Mouse (Mus musculus): Measurements from ENCODE around the gene Alg11. TPM values are rescaled to one million over a fixed set of nuclear protein-coding genes. Genes with fewer than 3 reads are reported as not detected.

Gene Alg11
- polyA plus RNA-seq, 1 experiment = 3.5 TPM

DNA sequence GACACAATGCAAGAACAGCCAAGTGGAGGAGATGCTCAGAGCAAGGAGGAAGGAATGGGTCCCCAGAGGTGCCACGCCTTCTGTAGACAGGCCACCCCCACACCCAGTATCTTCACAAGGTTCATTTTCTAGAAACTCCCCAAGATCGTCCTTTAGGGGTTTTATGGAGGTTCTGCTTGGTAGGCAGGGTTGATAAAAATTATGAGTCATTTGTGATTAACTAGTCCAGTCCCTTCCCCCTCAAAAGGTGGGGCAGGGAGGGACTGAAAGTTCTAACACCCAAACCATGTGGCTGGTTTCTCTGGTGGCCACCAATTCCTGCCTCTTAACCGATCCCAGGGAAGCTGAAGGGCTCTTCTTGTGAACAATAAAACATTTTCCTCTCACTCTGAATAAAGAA is 3.7 kb upstream of the Alg11 start:
- TF ChIP-seq USF1 (IDR thresholded peaks at IDR 0.05; ENCODE audit: low read depth) = no peak
- no peak for TF ChIP-seq TCF12 (IDR thresholded peaks at IDR 0.05; ENCODE audit: insufficient read depth, poor library complexity, severe bottlenecking)
- no peak for TF ChIP-seq E2F4 (IDR thresholded peaks at IDR 0.05; ENCODE audit: insufficient read depth)
- no peak for TF ChIP-seq CEBPB (IDR thresholded peaks at IDR 0.05; ENCODE audit: insufficient read depth, poor library complexity, severe bottlenecking)
- TF ChIP-seq TCF3 (IDR thresholded peaks at IDR 0.05; ENCODE audit: insufficient read length, low read depth) = no peak
- TF ChIP-seq MYOG (IDR thresholded peaks at IDR 0.05; ENCODE audit: control insufficient read depth in 1 of 3, insufficient read depth in 1 of 3, insufficient read length in 2 of 3, low read depth in 2 of 3) = no peak
- H3K4me2 ChIP-seq (ENCODE audit: low read depth) = no peak overlapping the region
- H3ac ChIP-seq (ENCODE audit: control insufficient read depth, insufficient read length) = no peak overlapping the region
- H3K4me3 ChIP-seq = no peak overlapping the region
- no peaks in the 10 kb centered on the region for H3K36me3 ChIP-seq (ENCODE audit: control insufficient read depth, insufficient read depth)
- peaks cover 20% of the 10 kb centered on the region for H3K27me3 ChIP-seq (ENCODE audit: control insufficient read depth, insufficient read depth, insufficient read length)
- peaks cover 10% of the 10 kb centered on the region for H3K79me2 ChIP-seq (ENCODE audit: control insufficient read depth, insufficient read depth)

DNA sequence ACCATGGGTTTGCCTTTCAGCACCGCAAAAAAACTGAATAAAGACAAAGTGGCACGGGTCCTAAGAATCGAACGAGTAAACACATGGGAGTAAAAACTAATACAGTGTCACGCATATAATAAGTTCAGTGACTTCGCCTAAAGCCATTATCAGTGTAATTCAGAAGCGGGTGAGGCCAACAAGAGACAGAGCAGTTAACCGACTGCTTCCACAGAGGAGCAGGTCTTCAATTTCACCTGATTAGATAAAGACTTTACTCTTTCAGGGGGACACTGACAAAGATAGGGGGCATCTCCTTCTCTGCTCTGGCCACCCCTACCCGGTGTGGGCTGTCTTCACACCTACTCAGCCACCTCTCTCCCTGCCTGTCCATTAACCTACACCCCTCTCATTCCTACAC is 2.2 kb upstream of the Alg11 start:
- Histone ChIP-seq H3K4me2 (ENCODE audit: low read depth) (no peak overlapping the region), H3K79me2 (ENCODE audit: control insufficient read depth, insufficient read depth) (peaks cover 22% of the 10 kb centered on the region), H3ac (ENCODE audit: control insufficient read depth, insufficient read length) (no peak overlapping the region), H3K4me3 (no peak overlapping the region), H3K36me3 (ENCODE audit: control insufficient read depth, insufficient read depth) (peaks cover 1% of the 10 kb centered on the region), H3K27me3 (ENCODE audit: control insufficient read depth, insufficient read depth, insufficient read length) (peaks cover 20% of the 10 kb centered on the region)
- TF ChIP-seq REST (IDR thresholded peaks at IDR 0.05; ENCODE audit: insufficient read depth, insufficient read length) = no peak
- TF ChIP-seq TCF3 (IDR thresholded peaks at IDR 0.05; ENCODE audit: insufficient read length, low read depth) = no peak
- TF ChIP-seq CEBPB (IDR thresholded peaks at IDR 0.05; ENCODE audit: insufficient read depth, poor library complexity, severe bottlenecking) = no peak
- no peak for TF ChIP-seq POLR2A (IDR thresholded peaks at IDR 0.05; ENCODE audit: insufficient read length, low read depth)
- TF ChIP-seq MYOG (IDR thresholded peaks at IDR 0.05; ENCODE audit: control insufficient read depth in 1 of 3, insufficient read depth in 1 of 3, insufficient read length in 2 of 3, low read depth in 2 of 3) = no peak
- no peak for TF ChIP-seq SRF (IDR thresholded peaks at IDR 0.05; ENCODE audit: control insufficient read depth, insufficient read length, low read depth)
- no peak for TF ChIP-seq MYOD1 (IDR thresholded peaks at IDR 0.05; ENCODE audit: control insufficient read depth in 1 of 3, insufficient read length in 2 of 3, low read depth in 2 of 3)
- no peak for TF ChIP-seq MAX (IDR thresholded peaks at IDR 0.05; ENCODE audit: low read depth)
- no peak for TF ChIP-seq E2F4 (IDR thresholded peaks at IDR 0.05; ENCODE audit: insufficient read depth)
- TF ChIP-seq USF1 (IDR thresholded peaks at IDR 0.05; ENCODE audit: low read depth) = no peak
- no peak for TF ChIP-seq POLR2AphosphoS2 (IDR thresholded peaks at IDR 0.05; ENCODE audit: insufficient read length, low read depth)
- no peak for TF ChIP-seq TCF12 (IDR thresholded peaks at IDR 0.05; ENCODE audit: insufficient read depth, poor library complexity, severe bottlenecking)

DNA sequence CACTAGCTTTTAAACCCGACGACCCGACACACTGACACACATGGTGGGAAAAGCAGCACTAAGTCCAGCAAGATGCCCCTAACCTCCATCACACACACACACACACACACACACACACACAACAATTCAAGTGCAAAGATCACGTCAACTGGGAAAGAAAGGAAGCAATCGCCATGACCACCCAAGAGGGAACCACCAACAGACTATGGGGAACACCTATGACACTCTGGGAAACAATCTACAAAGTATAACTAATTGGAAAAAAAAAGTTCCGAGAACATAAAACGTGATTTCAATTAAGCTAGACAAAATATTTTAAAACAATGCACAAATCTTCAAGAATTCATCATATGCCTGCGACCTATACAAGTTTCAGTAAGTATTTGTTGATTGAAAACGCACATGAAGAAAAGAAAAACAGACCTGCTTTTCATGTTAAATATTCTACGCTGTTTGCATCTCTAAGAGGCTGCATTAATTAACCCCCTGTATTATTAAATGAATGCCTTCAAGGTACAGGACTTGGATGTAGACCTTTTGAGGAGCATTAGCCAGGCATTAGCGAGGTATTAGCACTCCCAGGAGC is 1.3 kb upstream of the Alg11 start:
- Histone ChIP-seq H3K36me3 (ENCODE audit: control insufficient read depth, insufficient read depth) (peaks cover 10% of the 10 kb centered on the region), H3ac (ENCODE audit: control insufficient read depth, insufficient read length) (no peak overlapping the region), H3K4me2 (ENCODE audit: low read depth) (peak overlapping the region; percentile 81), H3K4me3 (peak overlapping the region; percentile 59), H3K79me2 (ENCODE audit: control insufficient read depth, insufficient read depth) (peaks cover 22% of the 10 kb centered on the region), H3K27me3 (ENCODE audit: control insufficient read depth, insufficient read depth, insufficient read length) (peaks cover 20% of the 10 kb centered on the region)
- TF ChIP-seq USF1 (IDR thresholded peaks at IDR 0.05; ENCODE audit: low read depth) = no peak
- no peak for TF ChIP-seq POLR2AphosphoS2 (IDR thresholded peaks at IDR 0.05; ENCODE audit: insufficient read length, low read depth)
- TF ChIP-seq MYOG (IDR thresholded peaks at IDR 0.05; ENCODE audit: control insufficient read depth in 1 of 3, insufficient read depth in 1 of 3, insufficient read length in 2 of 3, low read depth in 2 of 3) = no peak
- TF ChIP-seq E2F4 (IDR thresholded peaks at IDR 0.05; ENCODE audit: insufficient read depth) = no peak
- TF ChIP-seq MAX (IDR thresholded peaks at IDR 0.05; ENCODE audit: low read depth) = no peak
- no peak for TF ChIP-seq CEBPB (IDR thresholded peaks at IDR 0.05; ENCODE audit: insufficient read depth, poor library complexity, severe bottlenecking)
- no peak for TF ChIP-seq SRF (IDR thresholded peaks at IDR 0.05; ENCODE audit: control insufficient read depth, insufficient read length, low read depth)
- TF ChIP-seq TCF3 (IDR thresholded peaks at IDR 0.05; ENCODE audit: insufficient read length, low read depth) = no peak
- no peak for TF ChIP-seq MYOD1 (IDR thresholded peaks at IDR 0.05; ENCODE audit: control insufficient read depth in 1 of 3, insufficient read length in 2 of 3, low read depth in 2 of 3)
- no peak for TF ChIP-seq POLR2A (IDR thresholded peaks at IDR 0.05; ENCODE audit: insufficient read length, low read depth)
- TF ChIP-seq TCF12 (IDR thresholded peaks at IDR 0.05; ENCODE audit: insufficient read depth, poor library complexity, severe bottlenecking) = no peak
- no peak for TF ChIP-seq REST (IDR thresholded peaks at IDR 0.05; ENCODE audit: insufficient read depth, insufficient read length)

DNA sequence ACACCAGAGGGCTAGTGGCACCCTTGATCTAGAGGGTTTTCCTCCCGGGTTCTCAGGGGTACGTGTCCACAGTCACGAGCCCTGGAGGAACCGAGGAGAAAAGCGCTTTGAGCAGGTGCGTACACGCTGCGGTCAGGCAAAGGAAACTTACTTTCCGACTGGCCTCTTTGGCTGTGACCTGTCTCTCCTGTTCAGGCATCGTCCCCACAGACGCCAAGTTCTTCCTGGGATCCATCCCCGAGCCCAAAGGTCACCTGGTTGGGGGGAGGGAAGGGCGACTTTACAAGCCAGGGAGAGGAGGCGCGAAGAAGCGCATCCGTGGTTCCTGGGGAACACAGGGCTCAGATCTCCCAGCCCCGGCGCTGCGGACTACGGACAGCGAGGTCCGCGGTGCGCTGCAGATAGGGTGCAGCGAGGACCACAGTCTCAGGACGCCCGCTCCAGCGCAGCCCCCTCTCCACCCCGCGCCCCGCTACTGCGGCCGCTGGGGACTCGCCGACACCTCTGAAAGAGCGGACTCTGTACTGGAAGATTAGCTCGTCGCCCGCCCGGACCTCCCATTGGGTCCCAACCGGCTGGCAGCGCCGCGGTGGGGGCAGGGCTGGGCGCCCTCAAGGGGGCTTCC is 588 bp upstream of the Alg11 start, which contains the start of gene Atp7b:
Gene Atp7b, minus strand, starts transcription at position 485 of the 625 bp plus-strand sequence.
- TF ChIP-seq TCF12 (IDR thresholded peaks at IDR 0.05; ENCODE audit: insufficient read depth, poor library complexity, severe bottlenecking) = no peak
- no peak for TF ChIP-seq MYOG (IDR thresholded peaks at IDR 0.05; ENCODE audit: control insufficient read depth in 1 of 3, insufficient read depth in 1 of 3, insufficient read length in 2 of 3, low read depth in 2 of 3)
- no peak for TF ChIP-seq USF1 (IDR thresholded peaks at IDR 0.05; ENCODE audit: low read depth)
- TF ChIP-seq MAX (IDR thresholded peaks at IDR 0.05; ENCODE audit: low read depth) = no peak
- no peak for TF ChIP-seq E2F4 (IDR thresholded peaks at IDR 0.05; ENCODE audit: insufficient read depth)
- TF ChIP-seq POLR2A (IDR thresholded peaks at IDR 0.05; ENCODE audit: insufficient read length, low read depth) = no peak
- no peak for TF ChIP-seq MYOD1 (IDR thresholded peaks at IDR 0.05; ENCODE audit: control insufficient read depth in 1 of 3, insufficient read length in 2 of 3, low read depth in 2 of 3)
- TF ChIP-seq POLR2AphosphoS2 (IDR thresholded peaks at IDR 0.05; ENCODE audit: insufficient read length, low read depth) = no peak
- H3K4me2 ChIP-seq (ENCODE audit: low read depth) = peak within 1 kb of the TSS; percentile 81
- peak within 1 kb of the TSS; percentile 68 for H3ac ChIP-seq (ENCODE audit: control insufficient read depth, insufficient read length)
- H3K36me3 ChIP-seq (ENCODE audit: control insufficient read depth, insufficient read depth) = peaks cover 14% of the 10 kb centered on the region
- H3K27me3 ChIP-seq (ENCODE audit: control insufficient read depth, insufficient read depth, insufficient read length) = peaks cover 20% of the 10 kb centered on the region
- H3K79me2 ChIP-seq (ENCODE audit: control insufficient read depth, insufficient read depth) = peaks cover 22% of the 10 kb centered on the region
- peak within 1 kb of the TSS; percentile 59 for H3K4me3 ChIP-seq

Measured in myocyte (in vitro differentiated cells).